Mouse (Mus musculus) liver, postnatal 0 days (tissue): ENCODE measurements around the gene Sox5.

Experiments used
- CTCF ChIP-seq: sonication (generic); IDR thresholded peaks from 2 replicates; pipeline ENCODE4 v1.5.1; 2016; ENCODE audit warnings: antibody characterized with exemption, low read depth
- EP300 ChIP-seq: IDR thresholded peaks from 2 replicates; pipeline ENCODE4 v1.6.1; 2016; ENCODE audit warnings: antibody characterized with exemption, low read depth, mild to moderate bottlenecking

DNA sequence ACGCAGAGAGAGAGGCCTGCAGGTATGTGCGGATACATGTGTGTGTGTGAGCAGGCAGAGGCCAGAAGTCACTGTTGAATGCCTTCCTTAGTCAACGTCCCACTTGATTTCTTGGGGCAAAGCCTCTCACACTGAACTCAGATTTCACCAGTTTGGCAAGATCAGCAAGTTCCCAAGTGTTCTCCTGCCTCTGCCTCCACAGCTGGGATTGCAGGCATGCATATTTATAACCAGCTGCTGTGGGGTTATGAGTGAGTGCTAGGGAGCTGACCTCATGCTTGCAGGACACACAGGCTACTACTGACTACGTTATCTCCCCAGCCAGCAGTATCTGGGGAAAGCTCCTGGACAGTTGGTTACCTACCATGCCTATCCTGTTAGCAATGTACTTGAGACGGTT, 139.9 kb downstream of the Sox5 start:
- TF ChIP-seq CTCF = no peak
- TF ChIP-seq EP300 = no peak
